Mouse (Mus musculus): ENCODE results near the gene Fam169b. TPM values are rescaled to one million over a fixed set of nuclear protein-coding genes. Genes with fewer than 3 reads are reported as not detected.
"Not testable (repeated sequence)": the region's sequence is repeated elsewhere in the genome, so short reads cannot be mapped to it uniquely, and the experiment has no call there.

Gene Fam169b
- polyA plus RNA-seq, 1 experiment from 2014 or later = 0.18 TPM

DNA sequence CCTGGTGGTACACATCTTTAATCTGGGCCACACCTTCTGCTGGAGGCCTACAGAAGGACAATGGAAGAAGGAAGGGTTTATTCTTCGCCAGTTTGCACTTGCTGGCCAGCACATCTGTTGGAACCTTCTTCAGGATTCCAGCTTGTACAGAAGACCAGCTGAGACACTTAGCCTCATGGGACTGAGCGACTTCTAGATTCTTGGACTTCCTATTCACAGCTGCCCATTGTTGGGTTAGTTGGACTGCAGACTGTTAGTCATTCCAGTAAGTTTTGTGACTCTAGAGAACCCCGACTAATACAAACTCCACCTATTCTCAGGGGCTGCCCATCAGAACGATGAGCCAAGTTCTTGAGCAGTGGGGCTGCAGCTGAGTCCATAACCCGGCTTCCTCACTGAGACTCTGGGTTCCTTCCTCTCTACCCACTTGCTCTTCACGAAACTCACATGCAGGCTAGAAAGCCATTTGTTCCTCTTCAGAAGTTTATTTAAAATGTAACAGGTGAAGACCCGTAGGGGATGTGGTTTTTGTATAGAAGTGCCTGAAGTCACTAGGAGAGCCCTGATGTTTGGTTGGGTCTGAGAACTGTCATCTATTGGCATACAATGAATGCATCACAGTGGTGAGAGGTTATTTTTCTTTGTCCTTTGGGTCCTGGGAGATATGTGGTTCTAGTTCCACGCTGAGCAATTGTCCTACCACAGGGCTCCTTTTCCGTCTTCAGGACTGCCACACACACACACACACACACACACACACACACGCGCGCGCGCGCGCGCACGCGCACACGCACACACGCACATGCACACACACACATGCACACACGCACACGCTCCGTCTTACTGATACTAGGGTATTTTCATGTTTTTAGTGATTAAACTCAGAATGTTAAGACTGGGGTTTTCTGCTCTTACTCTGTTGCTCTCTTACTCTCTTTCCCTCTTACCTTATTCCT lies 13.2 kb downstream of the Fam169b start:
- peak; percentile 62 for DNase-seq (ENCODE audit: low spot score, missing footprints)
- ATAC-seq (ENCODE audit: low FRiP score) = no peak
- Histone ChIP-seq H3K36me3 (ENCODE audit: control insufficient read depth, insufficient read depth, low read length) (no peaks in the 10 kb centered on the region), H3K9me3 (ENCODE audit: control insufficient read depth, low read length) (no peaks in the 10 kb centered on the region), H3K4me3 (ENCODE audit: low read depth, low read length) (no peak overlapping the region), H3K4me1 (ENCODE audit: control insufficient read depth, insufficient read depth, low read length) (no peaks in the 10 kb centered on the region), H3K9ac (ENCODE audit: low read length) (no peak overlapping the region), H3K27me3 (ENCODE audit: control insufficient read depth, insufficient read depth, low read length) (no peaks in the 10 kb centered on the region), H3K27ac (ENCODE audit: low read depth, low read length) (no peak overlapping the region), H3K4me2 (no peak overlapping the region)
- WGBS = 89% methylated on average over 24 of the region's 24 CpGs

- DNase-seq (ENCODE audit: low spot score, missing footprints) (peak; percentile 23), ATAC-seq (ENCODE audit: low FRiP score) (no peak)
- no peak overlapping the region for H3K4me3 ChIP-seq (ENCODE audit: low read depth, low read length)
- no peaks in the 10 kb centered on the region for H3K4me1 ChIP-seq (ENCODE audit: control insufficient read depth, insufficient read depth, low read length)
- WGBS = 82% methylated on average over 2 of the region's 2 CpGs
- no peak overlapping the region for H3K9ac ChIP-seq (ENCODE audit: low read length)
- no peaks in the 10 kb centered on the region for H3K9me3 ChIP-seq (ENCODE audit: control insufficient read depth, low read length)
- no peak overlapping the region for H3K4me2 ChIP-seq
- no peaks in the 10 kb centered on the region for H3K27me3 ChIP-seq (ENCODE audit: control insufficient read depth, insufficient read depth, low read length)
- H3K27ac ChIP-seq (ENCODE audit: low read depth, low read length) = no peak overlapping the region
- no peaks in the 10 kb centered on the region for H3K36me3 ChIP-seq (ENCODE audit: control insufficient read depth, insufficient read depth, low read length)
These were observed 13.9 kb downstream of the Fam169b start for GRCm38 (mm10) chr7:68287582-68287981.

GRCm38 (mm10) chr7:68288000-68288399 lies 14.4 kb downstream of the Fam169b start:
- not testable (repeated sequence) for H3K4me3 ChIP-seq (ENCODE audit: low read depth, low read length); H3K27me3 ChIP-seq (ENCODE audit: control insufficient read depth, insufficient read depth, low read length); H3K27ac ChIP-seq (ENCODE audit: low read depth, low read length); H3K36me3 ChIP-seq (ENCODE audit: control insufficient read depth, insufficient read depth, low read length); H3K4me1 ChIP-seq (ENCODE audit: control insufficient read depth, insufficient read depth, low read length); H3K9ac ChIP-seq (ENCODE audit: low read length); H3K9me3 ChIP-seq (ENCODE audit: control insufficient read depth, low read length); H3K4me2 ChIP-seq; DNase-seq (ENCODE audit: low spot score, missing footprints); ATAC-seq (ENCODE audit: low FRiP score)
- 90% methylated on average over 4 of the region's 4 CpGs for WGBS

GRCm38 (mm10) chr7:68289081-68289480 lies 15.4 kb downstream of the Fam169b start:
- Histone ChIP-seq H3K27ac (ENCODE audit: low read depth, low read length) (no peak overlapping the region), H3K4me3 (ENCODE audit: low read depth, low read length) (no peak overlapping the region), H3K4me2 (no peak overlapping the region), H3K4me1 (ENCODE audit: control insufficient read depth, insufficient read depth, low read length) (no peaks in the 10 kb centered on the region), H3K9me3 (ENCODE audit: control insufficient read depth, low read length) (no peaks in the 10 kb centered on the region), H3K27me3 (ENCODE audit: control insufficient read depth, insufficient read depth, low read length) (no peaks in the 10 kb centered on the region), H3K36me3 (ENCODE audit: control insufficient read depth, insufficient read depth, low read length) (no peaks in the 10 kb centered on the region), H3K9ac (ENCODE audit: low read length) (no peak overlapping the region)
- ATAC-seq (ENCODE audit: low FRiP score) (no peak), DNase-seq (ENCODE audit: low spot score, missing footprints) (peak; percentile 19)
- 94% methylated on average over 8 of the region's 8 CpGs for whole genome bisulfite sequencing

GRCm38 (mm10) chr7:68291603-68292002 lies 18.0 kb downstream of the Fam169b start:
- H3K36me3 ChIP-seq (ENCODE audit: control insufficient read depth, insufficient read depth, low read length) = no peaks in the 10 kb centered on the region
- 69% methylated on average over 1 of the region's 1 CpGs for WGBS
- no peak overlapping the region for H3K27ac ChIP-seq (ENCODE audit: low read depth, low read length)
- no peaks in the 10 kb centered on the region for H3K4me1 ChIP-seq (ENCODE audit: control insufficient read depth, insufficient read depth, low read length)
- H3K4me2 ChIP-seq = no peak overlapping the region
- H3K9ac ChIP-seq (ENCODE audit: low read length) = no peak overlapping the region
- H3K4me3 ChIP-seq (ENCODE audit: low read depth, low read length) = no peak overlapping the region
- H3K27me3 ChIP-seq (ENCODE audit: control insufficient read depth, insufficient read depth, low read length) = no peaks in the 10 kb centered on the region
- peak; percentile 65 for DNase-seq (ENCODE audit: low spot score, missing footprints)
- no peak for ATAC-seq (ENCODE audit: low FRiP score)
- H3K9me3 ChIP-seq (ENCODE audit: control insufficient read depth, low read length) = no peaks in the 10 kb centered on the region

GRCm38 (mm10) chr7:68293997-68294789 lies 20.6 kb downstream of the Fam169b start:
- Histone ChIP-seq H3K36me3 (ENCODE audit: control insufficient read depth, insufficient read depth, low read length) (no peaks in the 10 kb centered on the region), H3K4me1 (ENCODE audit: control insufficient read depth, insufficient read depth, low read length) (no peaks in the 10 kb centered on the region), H3K4me3 (ENCODE audit: low read depth, low read length) (no peak overlapping the region), H3K9me3 (ENCODE audit: control insufficient read depth, low read length) (no peaks in the 10 kb centered on the region), H3K27ac (ENCODE audit: low read depth, low read length) (no peak overlapping the region), H3K4me2 (no peak overlapping the region), H3K27me3 (ENCODE audit: control insufficient read depth, insufficient read depth, low read length) (no peaks in the 10 kb centered on the region), H3K9ac (ENCODE audit: low read length) (no peak overlapping the region)
- ATAC-seq (ENCODE audit: low FRiP score) (no peak), DNase-seq (ENCODE audit: low spot score, missing footprints) (peak; percentile 74)
- WGBS = 75% methylated on average over 16 of the region's 16 CpGs

DNA sequence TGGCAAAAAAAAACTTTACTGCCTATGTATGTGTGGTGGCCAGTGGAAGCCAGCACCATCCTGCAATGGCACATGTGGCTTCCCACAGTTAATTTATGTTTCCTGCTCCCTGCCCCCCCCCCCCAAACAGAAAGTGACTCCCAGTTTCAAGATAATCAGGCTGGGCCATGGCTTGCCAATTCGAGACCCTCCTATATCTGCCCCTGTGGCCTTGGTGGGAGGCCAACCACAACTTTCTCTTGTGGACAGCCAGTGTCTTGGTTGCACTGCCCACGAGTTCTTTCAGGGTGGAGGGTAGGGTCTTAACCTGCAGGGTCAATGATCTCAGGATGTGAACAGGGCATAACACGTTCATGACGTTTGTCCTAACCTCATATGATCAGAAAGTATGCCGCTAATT lies 22.8 kb downstream of the Fam169b start:
- H3K36me3 ChIP-seq (ENCODE audit: control insufficient read depth, insufficient read depth, low read length) = no peaks in the 10 kb centered on the region
- DNase-seq (ENCODE audit: low spot score, missing footprints) (no peak), ATAC-seq (ENCODE audit: low FRiP score) (no peak)
- no peak overlapping the region for H3K9ac ChIP-seq (ENCODE audit: low read length)
- no peaks in the 10 kb centered on the region for H3K4me1 ChIP-seq (ENCODE audit: control insufficient read depth, insufficient read depth, low read length)
- no peak overlapping the region for H3K4me2 ChIP-seq
- no peaks in the 10 kb centered on the region for H3K27me3 ChIP-seq (ENCODE audit: control insufficient read depth, insufficient read depth, low read length)
- H3K27ac ChIP-seq (ENCODE audit: low read depth, low read length) = no peak overlapping the region
- 90% methylated on average over 5 of the region's 5 CpGs for WGBS
- no peaks in the 10 kb centered on the region for H3K9me3 ChIP-seq (ENCODE audit: control insufficient read depth, low read length)
- no peak overlapping the region for H3K4me3 ChIP-seq (ENCODE audit: low read depth, low read length)

- H3K4me1 ChIP-seq (ENCODE audit: control insufficient read depth, insufficient read depth, low read length) = no peaks in the 10 kb centered on the region
- no peaks in the 10 kb centered on the region for H3K9me3 ChIP-seq (ENCODE audit: control insufficient read depth, low read length)
- ATAC-seq (ENCODE audit: low FRiP score) (no peak), DNase-seq (ENCODE audit: low spot score, missing footprints) (peak; percentile 67)
- WGBS = 87% methylated on average over 13 of the region's 13 CpGs
- no peak overlapping the region for H3K27ac ChIP-seq (ENCODE audit: low read depth, low read length)
- H3K4me2 ChIP-seq = no peak overlapping the region
- no peak overlapping the region for H3K9ac ChIP-seq (ENCODE audit: low read length)
- no peaks in the 10 kb centered on the region for H3K27me3 ChIP-seq (ENCODE audit: control insufficient read depth, insufficient read depth, low read length)
- no peaks in the 10 kb centered on the region for H3K36me3 ChIP-seq (ENCODE audit: control insufficient read depth, insufficient read depth, low read length)
- H3K4me3 ChIP-seq (ENCODE audit: low read depth, low read length) = no peak overlapping the region
These were observed 24.9 kb downstream of the Fam169b start for GRCm38 (mm10) chr7:68298381-68299076.

Data from midbrain, embryonic 11.5 days (tissue).